Mouse (Mus musculus): ENCODE measurements around the gene G6pc.

DNA sequence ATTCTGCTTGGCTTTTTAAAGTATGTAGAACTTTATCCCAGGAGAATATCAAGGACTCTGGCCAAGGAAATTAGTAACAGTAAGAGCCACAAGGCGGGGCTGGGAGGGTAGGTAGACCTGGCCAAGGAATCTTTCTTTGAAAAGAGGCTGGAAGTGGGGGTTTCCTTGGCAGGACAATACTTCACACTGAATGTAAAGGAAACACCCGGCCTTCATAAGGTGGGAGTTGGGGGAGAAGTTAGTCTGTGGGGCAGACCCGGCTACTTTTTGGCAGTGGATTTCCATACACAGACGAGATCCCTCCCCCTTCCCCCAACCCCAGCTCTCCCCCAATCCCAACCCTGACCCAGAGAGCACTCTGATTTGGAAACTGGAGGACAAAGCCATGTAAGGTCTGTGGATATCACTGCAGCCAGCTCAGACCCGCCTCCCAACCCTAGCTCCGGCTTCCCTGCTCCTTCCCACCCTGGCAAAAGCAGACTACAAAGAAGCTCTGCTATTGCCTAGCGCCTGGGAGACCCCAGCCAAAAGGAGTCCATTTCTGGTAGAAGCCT is 36.9 kb upstream of the G6pc start, which contains the start of gene Aoc3:
- TF ChIP-seq CTCF (IDR thresholded peaks at IDR 0.05; ENCODE audit: low read depth) (no peak), EP300 (IDR thresholded peaks at IDR 0.05; ENCODE audit: low read depth) (no peak)

Measured in liver, postnatal 0 days (tissue).